Mouse (Mus musculus): ENCODE results near the gene Bcl7b.

Gene Bcl7b

DNA sequence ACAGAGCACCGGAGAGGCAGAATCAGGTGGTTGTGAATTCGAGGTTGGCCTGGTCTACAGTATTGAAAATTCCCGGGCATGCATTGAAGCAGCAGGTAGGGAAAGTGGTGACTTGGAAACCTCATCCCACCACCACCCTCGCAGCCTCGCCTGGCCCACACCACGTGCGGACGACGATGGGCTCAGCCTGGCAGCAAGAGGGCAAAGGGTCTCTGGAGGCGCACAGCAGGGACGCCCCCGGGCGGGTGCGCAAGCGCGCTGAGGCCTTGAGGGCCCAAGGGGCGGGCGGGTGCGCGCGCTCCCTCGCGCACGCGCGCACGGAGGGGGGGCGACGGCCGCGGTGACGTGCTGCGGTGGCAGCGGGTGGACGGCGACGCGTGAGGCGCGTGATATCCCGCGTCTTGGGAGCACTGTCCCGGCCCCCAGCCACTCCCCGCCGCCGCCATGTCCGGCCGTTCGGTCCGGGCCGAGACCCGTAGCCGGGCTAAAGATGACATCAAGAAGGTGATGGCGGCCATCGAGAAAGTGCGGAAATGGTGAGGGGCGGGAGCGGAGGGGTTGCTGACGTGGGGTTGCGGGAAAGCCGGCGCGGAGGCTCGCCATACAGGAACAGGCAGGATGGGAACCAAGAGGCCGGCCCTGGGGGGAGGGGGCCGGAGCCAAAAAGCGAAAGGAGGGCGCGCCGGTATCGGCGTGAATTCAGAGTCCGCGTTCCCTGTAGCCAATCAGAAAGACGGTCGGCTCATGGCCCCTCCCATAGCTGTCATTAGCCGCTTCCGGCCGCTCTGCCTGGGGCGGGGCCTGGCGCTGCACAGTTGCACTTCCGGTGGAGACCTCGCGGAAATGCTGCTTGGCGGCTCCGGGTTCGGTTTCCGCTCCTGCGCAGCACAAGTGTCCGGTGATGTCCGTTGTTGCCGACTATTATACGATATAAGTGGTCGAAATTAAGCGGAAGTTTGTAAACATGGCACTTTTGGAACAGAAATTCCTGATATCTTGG is at the start of gene Bcl7b:
Bcl7b (plus strand) TSS at position 221 of the 1,000 bp plus-strand sequence.
- peak; percentile 95 to 97 for DNase-seq

DNA sequence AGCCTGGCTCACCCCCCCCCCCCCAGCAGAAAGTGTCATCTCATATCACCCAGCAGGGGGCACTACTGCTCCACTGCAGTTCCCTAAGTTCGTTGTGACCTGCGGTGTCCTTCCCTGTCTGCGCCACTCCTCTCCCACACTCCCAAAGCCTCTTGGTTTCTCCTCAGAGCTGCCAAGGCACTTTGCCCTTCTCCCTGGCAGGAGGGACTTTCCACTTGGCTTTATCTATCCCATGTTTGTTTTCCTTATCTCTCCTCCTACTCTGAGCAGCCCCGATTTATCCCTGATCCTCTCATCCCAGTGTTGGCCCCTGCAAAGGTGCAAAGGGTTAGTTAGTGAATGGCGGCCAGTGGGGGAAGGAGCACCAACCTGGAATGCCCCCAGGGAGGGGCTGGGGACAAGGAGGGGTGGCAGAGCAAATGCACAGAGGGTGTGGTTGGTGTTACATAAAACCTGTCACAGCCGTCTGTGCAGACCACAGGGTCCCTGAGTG is 49.4 kb upstream of the Bcl7b start:
- DNase-seq: peak; percentile 46 to 49

GRCm38 (mm10) chr5:135120753-135121152 is 47.3 kb upstream of the Bcl7b start:
- no peak for DNase-seq

GRCm38 (mm10) chr5:135126121-135126520 is 42.0 kb upstream of the Bcl7b start:
- DNase-seq: no peak

- DNase-seq: no peak
These were observed 40.4 kb upstream of the Bcl7b start for GRCm38 (mm10) chr5:135127669-135128068.

- no peak for DNase-seq
These were observed 38.3 kb upstream of the Bcl7b start for GRCm38 (mm10) chr5:135129747-135130146.

DNA sequence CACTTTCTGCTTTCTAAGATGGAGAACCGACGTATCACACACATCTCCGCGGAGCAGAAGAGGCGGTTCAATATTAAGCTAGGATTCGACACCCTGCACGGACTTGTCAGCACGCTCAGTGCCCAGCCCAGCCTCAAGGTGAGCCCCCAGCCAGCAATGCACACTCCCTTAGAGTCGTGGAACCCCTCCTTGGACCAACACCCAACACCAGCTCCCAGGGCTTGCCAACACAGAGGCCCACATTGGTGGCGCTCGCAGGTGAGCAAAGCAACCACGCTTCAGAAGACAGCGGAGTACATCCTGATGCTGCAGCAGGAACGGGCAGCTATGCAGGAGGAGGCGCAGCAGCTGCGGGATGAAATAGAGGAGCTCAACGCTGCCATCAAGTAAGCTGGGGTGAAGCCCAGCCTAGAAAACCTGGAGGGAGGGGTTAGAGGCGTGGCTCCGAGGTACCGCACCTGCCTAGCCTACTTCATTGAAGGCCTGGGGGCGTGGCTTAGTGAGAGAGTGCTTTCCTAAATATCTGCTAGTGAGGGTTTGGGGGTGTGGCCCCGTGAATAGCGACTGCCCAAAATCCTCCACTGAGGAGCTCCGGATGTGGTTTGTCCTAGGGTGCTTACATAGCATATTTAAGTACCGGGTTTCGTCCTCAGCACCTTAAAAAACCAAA is 34.2 kb upstream of the Bcl7b start:
- DNase-seq: peak; percentile 76 to 88

DNA sequence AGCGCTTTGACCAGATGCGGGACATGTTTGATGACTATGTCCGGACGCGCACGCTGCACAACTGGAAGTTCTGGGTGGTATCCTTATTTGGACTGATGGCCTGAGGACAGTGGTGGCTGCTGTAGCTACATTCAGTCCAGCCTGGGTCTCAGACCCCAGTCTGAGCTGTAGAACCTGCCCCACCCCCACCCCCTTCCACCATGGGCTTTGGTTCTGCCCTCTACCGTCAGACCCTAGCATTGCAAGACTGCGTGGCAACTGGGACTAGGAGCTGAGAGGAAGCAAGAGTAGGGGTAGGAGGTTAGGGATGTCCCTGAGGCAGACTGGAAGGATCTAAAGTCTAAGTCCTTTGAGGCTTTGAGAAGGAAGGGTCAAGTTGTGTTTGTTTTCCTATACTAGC is 33.5 kb upstream of the Bcl7b start:
- peak; percentile 51 to 53 for DNase-seq

GRCm38 (mm10) chr5:135139881-135140280 is 28.2 kb upstream of the Bcl7b start:
- DNase-seq: no peak

DNA sequence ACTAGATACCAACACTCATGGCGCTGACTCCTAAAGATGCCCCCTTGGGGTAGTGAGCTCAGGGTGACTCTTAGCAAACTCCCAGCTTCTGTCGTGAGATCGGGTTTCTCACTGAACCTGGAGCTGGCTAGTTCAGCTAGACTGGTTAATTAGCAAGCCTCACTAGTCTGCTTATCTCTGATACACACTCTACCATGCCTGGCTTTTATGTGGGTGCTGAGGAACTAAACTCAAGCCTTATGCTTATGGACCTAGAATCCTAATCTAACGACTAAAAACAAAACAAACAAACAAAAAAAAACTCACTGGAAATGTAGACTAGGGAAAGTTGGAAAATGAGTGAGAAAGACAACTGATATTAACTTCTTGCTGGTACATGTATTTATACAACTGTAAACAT is 23.6 kb upstream of the Bcl7b start:
- DNase-seq: no peak

GRCm38 (mm10) chr5:135145532-135145931 is 22.6 kb upstream of the Bcl7b start:
- no peak for DNase-seq

DNA sequence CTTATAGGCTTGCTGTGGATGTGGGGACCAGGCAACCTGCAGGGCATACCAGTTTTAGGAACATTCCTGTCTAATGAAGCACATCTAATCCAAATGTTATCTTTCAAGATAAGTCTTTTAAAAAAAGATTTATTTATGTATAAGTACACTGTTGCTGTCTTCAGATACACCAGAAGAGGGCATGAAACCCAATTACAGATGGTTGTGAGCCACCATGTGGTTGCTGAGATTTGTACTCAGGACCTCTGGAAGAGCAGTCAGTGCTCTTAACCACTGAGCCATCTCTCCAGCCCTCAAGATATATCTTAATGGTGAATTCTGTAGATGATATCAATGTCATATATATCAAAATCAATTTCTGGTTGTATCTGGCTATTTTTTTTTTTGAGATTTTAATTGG is 22.1 kb upstream of the Bcl7b start:
- DNase-seq: no peak

- DNase-seq: no peak
These were observed 19.4 kb upstream of the Bcl7b start for GRCm38 (mm10) chr5:135148715-135149052.

DNA sequence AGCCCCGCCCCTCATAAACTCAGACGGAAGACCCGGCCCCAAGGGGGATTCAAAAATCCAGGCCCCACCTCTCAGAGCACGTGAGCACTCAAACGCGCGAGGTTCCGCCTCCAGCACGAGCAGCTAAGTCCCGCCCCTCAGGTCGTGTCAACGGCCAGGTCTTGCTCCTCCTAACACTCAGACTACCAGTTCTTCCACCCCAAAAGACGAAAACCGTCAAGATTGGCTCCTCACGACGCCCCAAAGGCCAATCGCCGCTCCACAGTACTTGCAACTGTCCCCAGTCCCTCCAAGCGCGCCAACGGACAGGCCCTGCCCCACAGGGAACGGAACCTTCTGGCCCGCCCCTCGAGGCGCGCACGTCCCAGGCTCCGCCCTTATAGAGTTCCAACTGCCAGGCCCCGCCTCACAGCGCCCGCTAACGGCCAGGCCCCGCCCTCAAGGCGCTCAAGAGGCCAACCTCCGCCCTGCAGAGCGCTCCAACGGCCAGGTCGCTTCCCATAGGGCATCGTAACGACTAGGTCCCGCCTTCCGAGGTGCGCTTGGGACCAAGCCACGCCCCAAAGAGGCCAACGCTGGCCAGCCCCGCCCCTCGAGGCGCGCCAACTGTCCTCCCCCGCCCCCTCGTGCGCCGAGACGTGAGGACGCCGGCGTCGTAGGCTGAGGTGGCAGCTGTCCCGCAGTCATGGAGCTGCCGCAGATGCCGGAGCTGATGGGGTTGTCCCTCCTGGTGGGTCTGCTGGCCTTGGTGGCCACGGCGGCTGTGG is 18.8 kb upstream of the Bcl7b start, which contains the start of gene Tbl2:
Tbl2 (plus strand) TSS at position 605 of the 767 bp plus-strand sequence.
- DNase-seq: peak; percentile 98 to 100

- no peak for DNase-seq
These were observed 18.3 kb upstream of the Bcl7b start for GRCm38 (mm10) chr5:135149820-135150178.

DNA sequence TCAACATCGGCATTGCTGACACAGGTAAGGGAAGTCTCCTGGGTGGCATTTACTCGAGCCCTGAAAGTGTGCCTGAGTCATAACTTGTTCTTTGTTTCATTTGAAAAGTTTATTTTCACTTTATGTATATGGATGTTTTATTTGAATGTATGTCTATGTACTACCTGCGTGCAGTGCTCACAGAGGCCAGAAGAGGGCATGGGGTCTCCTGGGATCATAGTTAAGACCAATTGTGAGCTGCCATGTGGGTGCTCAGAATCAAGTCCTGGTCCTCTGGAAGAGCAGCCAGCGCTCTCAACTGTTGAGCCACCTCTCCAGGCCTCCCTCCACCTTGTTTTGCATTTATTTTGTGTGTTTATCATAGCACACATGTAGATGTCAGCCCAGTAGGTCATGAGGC is 11.6 kb upstream of the Bcl7b start:
- DNase-seq: no peak

GRCm38 (mm10) chr5:135161221-135161620 is 6.9 kb upstream of the Bcl7b start:
- DNase-seq: no peak

- DNase-seq: no peak
These were observed 6.4 kb upstream of the Bcl7b start for GRCm38 (mm10) chr5:135161650-135162049.

GRCm38 (mm10) chr5:135162361-135162760 is 5.7 kb upstream of the Bcl7b start:
- DNase-seq: no peak

DNA sequence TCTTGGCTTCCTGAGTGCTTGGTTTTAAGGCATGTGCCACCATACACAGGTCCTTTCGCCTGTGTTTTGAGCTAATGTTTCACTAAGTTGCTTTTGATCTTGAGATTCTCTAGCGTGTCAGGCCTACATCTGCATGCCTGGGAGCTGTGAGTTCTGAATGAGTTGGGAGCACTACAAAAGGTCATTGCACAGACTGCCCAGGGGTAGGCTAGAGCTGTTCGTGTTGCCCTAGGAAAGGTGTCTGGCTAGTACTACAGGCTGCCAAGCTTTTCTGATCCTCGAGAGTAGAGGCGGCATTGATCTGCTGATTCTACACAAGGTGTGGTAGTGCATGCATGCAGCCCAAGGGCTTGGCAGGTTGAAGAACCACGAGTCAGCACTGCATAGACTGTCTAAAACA is 5.3 kb upstream of the Bcl7b start:
- DNase-seq: no peak

GRCm38 (mm10) chr5:135166909-135167308 is 1.2 kb upstream of the Bcl7b start:
- no peak for DNase-seq

DNA sequence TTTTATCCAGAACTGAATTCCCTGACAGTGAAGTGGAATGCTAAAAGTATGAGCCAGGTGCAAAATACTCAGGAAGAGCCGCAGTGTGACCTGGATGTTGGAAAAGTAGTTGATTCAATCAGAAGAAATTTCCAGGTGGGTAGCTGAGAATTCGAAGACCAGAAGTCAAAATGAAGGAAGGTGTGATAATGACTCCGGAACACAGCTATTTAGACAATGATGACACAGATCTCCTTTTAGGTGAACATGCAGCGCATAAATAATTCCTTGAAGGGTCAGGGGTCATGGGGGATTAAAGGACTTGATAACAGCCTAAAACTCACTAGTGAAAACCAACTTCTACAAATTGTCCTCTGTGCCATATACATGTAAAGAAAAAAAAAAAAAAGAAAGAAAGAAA is 614 bp upstream of the Bcl7b start:
- DNase-seq: no peak

DNA sequence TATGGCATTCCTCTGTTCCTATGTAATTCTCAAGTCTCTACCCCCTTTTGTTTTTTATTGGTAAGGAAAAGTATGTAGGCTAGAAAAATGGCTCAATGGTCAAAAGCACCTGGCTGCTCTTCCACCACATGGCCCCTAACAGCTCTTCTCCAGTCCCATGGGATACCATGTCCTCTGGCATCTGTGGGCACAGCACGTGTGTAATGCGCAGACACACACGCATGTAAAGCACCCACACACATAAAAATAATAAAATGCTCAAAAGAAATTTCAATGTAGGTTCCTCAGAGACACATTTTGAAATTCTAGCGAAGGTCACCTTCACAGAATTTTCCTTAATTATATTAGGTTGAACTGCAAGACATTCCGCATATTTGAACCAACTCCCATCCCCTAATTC is 1.4 kb downstream of the Bcl7b start:
- no peak for DNase-seq

All from thymus, postnatal 36 days (tissue).